Mouse (Mus musculus) kidney, embryonic 16.5 days (tissue): ENCODE results near the gene Vamp8. TPM values are rescaled to one million over a fixed set of nuclear protein-coding genes. Genes with fewer than 3 reads are reported as not detected.

ENCODE experiments used
- ATAC-seq: fragments of 200-750 bp; cut with Nextera tagmentation; 2 replicates; pipeline ENCODE4 v1.8.0; 2017; ENCODE audit warnings: moderate TSS enrichment; ENCODE audit not compliant: low FRiP score, low TSS enrichment
- H3K27ac ChIP-seq: fragments of 300-500 bp; sonication (generic); 2 replicates; pipeline ENCODE4 v1.5.1; 2014; ENCODE audit warnings: low read length
- H3K27me3 ChIP-seq: fragments of 300-500 bp; sonication (generic); 2 replicates; pipeline ENCODE4 v1.6.1; 2014; ENCODE audit warnings: low read length, control low read depth, mixed read lengths; ENCODE audit not compliant: insufficient read depth
- H3K36me3 ChIP-seq: fragments of 300-500 bp; sonication (generic); 2 replicates; pipeline ENCODE4 v1.6.1; 2014; ENCODE audit warnings: low read length, control low read depth, mixed read lengths; ENCODE audit not compliant: insufficient read depth
- H3K4me1 ChIP-seq: fragments of 300-500 bp; sonication (generic); 2 replicates; pipeline ENCODE4 v1.6.1; 2014; ENCODE audit warnings: low read length, control low read depth, mixed read lengths; ENCODE audit not compliant: insufficient read depth
- H3K4me2 ChIP-seq: fragments of 300-500 bp; sonication (generic); replicated peaks from 2 replicates; pipeline ENCODE4 v1.6.1; 2014; ENCODE audit warnings: low read depth, low read length
- H3K4me3 ChIP-seq: fragments of 300-500 bp; sonication (generic); 2 replicates; pipeline ENCODE4 v1.5.1; 2014; ENCODE audit warnings: mild to moderate bottlenecking, low read length
- H3K9ac ChIP-seq: fragments of 300-500 bp; sonication (generic); replicated peaks from 2 replicates; pipeline ENCODE4 v1.6.1; 2014; ENCODE audit warnings: low read length
- H3K9me3 ChIP-seq: fragments of 300-500 bp; sonication (generic); 2 replicates; pipeline ENCODE4 v1.6.1; 2016; ENCODE audit warnings: low read length, control low read depth
- WGBS: fragments of 180-500 bp; shearing (Covaris S2); extraction: QIAGEN DNeasy Blood & Tissue Kit; methylation state at CpG from one replicate; pipeline ENCODE4 v1.1.7; 2014; 5-methylcytosine and 5-hydroxymethylcytosine counted together
- polyA plus RNA-seq: library from polyadenylated mRNA; unstranded; fragments of >200 nt; fragmentation: Nextera tagmentation; extraction: Ambion mirVana; gene quantifications from 2 replicates; pipeline ENCODE4 v1.2.1, GENCODE M21; 2015

Vamp8 gene
- polyA plus RNA-seq, 1 experiment from 2014 or later, result 180 TPM

GRCm38 (mm10) chr6:72387816-72388215 lies 2.7 kb downstream of the Vamp8 start:
- Histone ChIP-seq H3K27me3 (no peaks in the 10 kb centered on the region), H3K9ac (no peak overlapping the region), H3K4me2 (no peak overlapping the region), H3K27ac (no peak overlapping the region), H3K36me3 (peaks cover 15% of the 10 kb centered on the region), H3K4me1 (peaks cover 36% of the 10 kb centered on the region), H3K4me3 (no peak overlapping the region), H3K9me3 (no peaks in the 10 kb centered on the region)
- WGBS, result 65% methylated on average over 3 of the region's 3 CpGs
- ATAC-seq, result no peak

DNA sequence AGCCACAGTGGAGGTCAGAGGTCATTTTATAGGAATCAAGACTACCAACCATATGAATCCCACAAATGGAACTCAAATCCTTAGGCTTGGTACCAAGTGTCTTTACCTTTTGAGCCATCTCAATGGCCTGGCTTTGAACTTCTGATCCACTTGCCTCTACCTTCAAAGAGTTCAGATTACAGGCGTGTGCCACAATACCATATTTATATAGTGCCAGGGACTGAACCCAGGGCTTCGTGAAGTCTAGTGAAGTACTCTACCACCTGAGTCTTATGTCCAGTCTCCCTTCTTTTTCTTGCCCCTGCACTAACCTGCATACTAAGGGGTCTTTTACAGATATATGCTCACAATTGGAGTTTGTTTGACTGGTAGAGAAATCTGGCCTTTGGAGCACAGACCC lies 3.9 kb downstream of the Vamp8 start:
- H3K4me3 ChIP-seq, result no peak overlapping the region
- WGBS, result 96% methylated on average over 2 of the region's 2 CpGs
- H3K4me1 ChIP-seq, result peaks cover 32% of the 10 kb centered on the region
- H3K27me3 ChIP-seq, result no peaks in the 10 kb centered on the region
- no peak overlapping the region for H3K9ac ChIP-seq
- ATAC-seq, result no peak
- no peak overlapping the region for H3K27ac ChIP-seq
- peaks cover 15% of the 10 kb centered on the region for H3K36me3 ChIP-seq
- H3K9me3 ChIP-seq, result no peaks in the 10 kb centered on the region
- no peak overlapping the region for H3K4me2 ChIP-seq

- no peak overlapping the region for H3K9ac ChIP-seq
- H3K27me3 ChIP-seq, result no peaks in the 10 kb centered on the region
- H3K4me1 ChIP-seq, result peaks cover 23% of the 10 kb centered on the region
- H3K9me3 ChIP-seq, result no peaks in the 10 kb centered on the region
- H3K4me2 ChIP-seq, result no peak overlapping the region
- H3K4me3 ChIP-seq, result no peak overlapping the region
- H3K36me3 ChIP-seq, result peaks cover 15% of the 10 kb centered on the region
- no peak overlapping the region for H3K27ac ChIP-seq
- WGBS, result 86% methylated on average over 4 of the region's 4 CpGs
- no peak for ATAC-seq
These were observed 5.2 kb downstream of the Vamp8 start for GRCm38 (mm10) chr6:72385258-72385657.

DNA sequence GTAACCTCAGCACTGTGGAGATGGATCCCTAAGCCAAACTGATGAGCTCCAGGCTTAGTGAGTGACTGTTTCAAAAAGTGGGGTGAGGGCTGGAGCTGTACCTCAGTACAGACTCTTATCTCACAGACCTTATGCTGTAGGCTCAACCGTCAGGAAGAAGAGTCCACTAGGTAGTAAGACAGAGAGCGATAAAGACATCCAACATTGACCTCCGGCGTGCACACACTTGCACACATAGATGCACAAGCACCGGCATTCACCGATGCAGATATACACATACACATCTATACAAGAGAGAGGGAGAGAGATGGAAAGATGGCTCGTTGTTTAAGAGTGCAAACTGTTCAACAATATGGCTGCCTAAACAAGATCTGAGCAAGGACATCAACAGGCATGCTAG lies 6.6 kb downstream of the Vamp8 start:
- Histone ChIP-seq H3K36me3 (peaks cover 15% of the 10 kb centered on the region), H3K4me3 (no peak overlapping the region), H3K4me1 (peaks cover 13% of the 10 kb centered on the region), H3K27me3 (no peaks in the 10 kb centered on the region), H3K9ac (no peak overlapping the region), H3K27ac (no peak overlapping the region), H3K4me2 (no peak overlapping the region), H3K9me3 (no peaks in the 10 kb centered on the region)
- WGBS, result 89% methylated on average over 7 of the region's 7 CpGs
- no peak for ATAC-seq

DNA sequence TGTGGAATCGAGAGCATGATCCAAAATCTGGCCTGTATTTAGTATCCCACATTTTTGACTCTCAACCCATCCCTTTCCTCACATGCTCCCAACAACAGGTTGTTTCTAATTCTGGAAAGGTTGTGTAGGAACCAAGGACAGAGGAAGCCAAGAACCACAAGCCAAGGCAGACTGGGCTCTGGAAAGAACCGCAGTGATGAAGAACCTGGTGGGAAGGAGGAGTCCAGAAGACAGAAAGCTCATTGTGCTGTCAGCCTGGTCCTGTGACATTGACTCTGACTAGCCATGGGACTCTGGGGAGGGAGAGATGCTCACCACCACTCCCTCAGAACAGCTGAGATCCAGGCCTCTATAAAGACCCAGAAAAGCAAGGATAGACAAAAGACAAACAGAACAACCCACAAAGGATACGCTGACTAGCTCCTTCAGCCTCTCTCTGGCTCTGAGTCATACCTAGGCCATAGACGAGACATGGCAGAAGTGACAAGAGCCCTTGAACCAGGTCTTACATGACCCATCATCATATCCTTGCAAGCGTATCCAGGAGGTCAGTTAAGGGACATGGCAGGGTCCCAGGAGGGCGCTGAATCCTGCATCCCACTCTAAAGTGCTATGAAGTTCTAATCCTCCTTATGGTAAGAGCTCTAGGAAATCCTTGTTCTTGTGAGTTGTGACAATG lies 7.2 kb downstream of the Vamp8 start:
- ATAC-seq, result no peak

GRCm38 (mm10) chr6:72382494-72382893 lies 8.0 kb downstream of the Vamp8 start:
- Histone ChIP-seq H3K27me3 (no peaks in the 10 kb centered on the region), H3K4me1 (no peaks in the 10 kb centered on the region), H3K9ac (no peak overlapping the region), H3K9me3 (no peaks in the 10 kb centered on the region), H3K36me3 (peaks cover 15% of the 10 kb centered on the region), H3K4me2 (no peak overlapping the region), H3K4me3 (no peak overlapping the region), H3K27ac (no peak overlapping the region)
- WGBS, result 76% methylated on average over 6 of the region's 6 CpGs
- no peak for ATAC-seq

More for the DNA sequence above, 7.2 kb downstream of the Vamp8 start:
- H3K27me3 ChIP-seq, result no peaks in the 10 kb centered on the region
- no peak overlapping the region for H3K4me2 ChIP-seq
- H3K4me3 ChIP-seq, result no peak overlapping the region
- H3K36me3 ChIP-seq, result peaks cover 15% of the 10 kb centered on the region
- no peak overlapping the region for H3K9ac ChIP-seq
- H3K4me1 ChIP-seq, result peaks cover 7% of the 10 kb centered on the region
- no peaks in the 10 kb centered on the region for H3K9me3 ChIP-seq
- H3K27ac ChIP-seq, result no peak overlapping the region
- WGBS, result 86% methylated on average over 6 of the region's 6 CpGs

- no peaks in the 10 kb centered on the region for H3K4me1 ChIP-seq
- H3K4me3 ChIP-seq, result peak within 1 kb of the TSS; percentile 58
- H3K36me3 ChIP-seq, result peaks cover 10% of the 10 kb centered on the region
- no peaks in the 10 kb centered on the region for H3K27me3 ChIP-seq
- peak within 1 kb of the TSS; percentile 67 for H3K9ac ChIP-seq
- peak within 1 kb of the TSS; percentile 61 for H3K4me2 ChIP-seq
- peak within 1 kb of the TSS; percentile 73 for H3K27ac ChIP-seq
- 2% methylated on average over 46 of the region's 49 CpGs for WGBS
- H3K9me3 ChIP-seq, result no peaks in the 10 kb centered on the region
- ATAC-seq, result peak; percentile 84; the same call in 1 of the 2 replicates
These were observed 10.3 kb downstream of the Vamp8 start, which contains the start of gene Vamp5 for GRCm38 (mm10) chr6:72380131-72380770. Gene Vamp5, minus strand, starts transcription at chr6:72380468.

GRCm38 (mm10) chr6:72379377-72380130 lies 10.9 kb downstream of the Vamp8 start:
- Histone ChIP-seq H3K4me3 (peak overlapping the region; percentile 58), H3K9me3 (no peaks in the 10 kb centered on the region), H3K9ac (peak overlapping the region; percentile 67), H3K36me3 (peaks cover 4% of the 10 kb centered on the region), H3K4me2 (peak overlapping the region; percentile 61), H3K27ac (peak overlapping the region; percentile 73), H3K4me1 (no peaks in the 10 kb centered on the region), H3K27me3 (no peaks in the 10 kb centered on the region)
- 40% methylated on average over 7 of the region's 7 CpGs for WGBS
- ATAC-seq, result peak; percentile 36; the same call in 1 of the 2 replicates

DNA sequence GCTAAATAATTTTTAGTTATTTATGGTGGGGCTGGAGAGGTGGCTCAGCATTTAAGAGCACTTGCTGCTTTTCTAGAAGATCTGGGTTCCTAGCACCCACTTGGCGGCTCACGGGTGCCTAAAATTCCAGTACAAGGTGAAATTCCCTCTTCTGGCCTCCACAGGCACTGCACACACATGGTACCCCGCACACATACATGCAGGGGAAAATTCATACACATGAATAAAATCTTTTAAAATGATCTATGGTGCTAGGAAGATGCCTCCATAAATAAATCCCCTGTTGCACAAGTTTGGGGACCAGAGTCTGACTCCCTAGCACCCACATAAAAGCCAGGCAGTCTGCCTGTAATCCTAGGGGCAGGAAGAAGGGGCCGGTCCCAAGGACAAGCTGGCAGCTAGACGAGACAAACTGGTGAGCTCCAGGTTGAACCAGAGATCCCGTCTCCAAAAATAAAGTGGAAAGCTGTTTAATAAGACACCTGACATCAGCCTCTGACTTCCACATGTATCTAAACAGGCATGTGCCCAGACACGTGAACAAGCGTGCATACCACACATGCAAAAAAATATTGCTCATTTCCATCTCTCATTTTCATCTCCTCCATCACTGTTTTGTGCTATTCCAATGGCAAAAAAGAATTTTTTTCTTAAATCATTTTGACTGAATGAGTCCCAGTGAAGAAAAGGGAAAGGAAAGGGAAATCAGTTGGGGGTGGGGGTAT lies 11.8 kb downstream of the Vamp8 start:
- H3K4me2 ChIP-seq, result peak overlapping the region; percentile 61
- H3K4me1 ChIP-seq, result no peaks in the 10 kb centered on the region
- peak overlapping the region; percentile 58; the same call in 1 of the 2 replicates for H3K4me3 ChIP-seq
- no peaks in the 10 kb centered on the region for H3K27me3 ChIP-seq
- H3K27ac ChIP-seq, result no peak overlapping the region
- no peaks in the 10 kb centered on the region for H3K36me3 ChIP-seq
- H3K9ac ChIP-seq, result no peak overlapping the region
- 81% methylated on average over 8 of the region's 8 CpGs for WGBS
- no peaks in the 10 kb centered on the region for H3K9me3 ChIP-seq
- ATAC-seq, result no peak
